Mouse (Mus musculus) thymus, adult 2 months (tissue): ENCODE measurements around the gene Ankrd34a.

Experiments
- CTCF ChIP-seq: fragments of 200-500 bp; IDR thresholded peaks from 2 replicates; pipeline ENCODE4 v1.5.1; 2012; ENCODE audit warnings: mild to moderate bottlenecking, control low read depth, low read length, moderate library complexity, borderline replicate concordance; ENCODE audit not compliant: control insufficient read depth, poor library complexity, insufficient read depth; ENCODE audit errors: extremely low read depth
- POLR2A ChIP-seq: fragments of 200-500 bp; IDR thresholded peaks from 2 replicates; pipeline ENCODE4 v1.6.1; 2012; ENCODE audit warnings: mild to moderate bottlenecking, low read length, control low read depth, moderate library complexity; ENCODE audit not compliant: control insufficient read depth, poor library complexity, insufficient read depth; ENCODE audit errors: extremely low read depth

- TF ChIP-seq CTCF = no peak
- TF ChIP-seq POLR2A = no peak
Observed at GRCm38 (mm10) chr3:96554251-96554650, 42.2 kb upstream of the Ankrd34a start.
